Mouse (Mus musculus) liver, adult 2 months (tissue): ENCODE measurements around the gene Rerg.

ENCODE experiments used
- CTCF ChIP-seq: fragments of 200-500 bp; IDR thresholded peaks from 2 replicates; pipeline ENCODE4 v1.5.1; 2011; ENCODE audit warnings: low read depth, low read length, control low read depth
- POLR2A ChIP-seq: fragments of 200-500 bp; IDR thresholded peaks from 2 replicates; pipeline ENCODE4 v1.6.1; 2011; ENCODE audit warnings: low read length, control low read depth; ENCODE audit not compliant: insufficient read depth; ENCODE audit errors: extremely low read depth

DNA sequence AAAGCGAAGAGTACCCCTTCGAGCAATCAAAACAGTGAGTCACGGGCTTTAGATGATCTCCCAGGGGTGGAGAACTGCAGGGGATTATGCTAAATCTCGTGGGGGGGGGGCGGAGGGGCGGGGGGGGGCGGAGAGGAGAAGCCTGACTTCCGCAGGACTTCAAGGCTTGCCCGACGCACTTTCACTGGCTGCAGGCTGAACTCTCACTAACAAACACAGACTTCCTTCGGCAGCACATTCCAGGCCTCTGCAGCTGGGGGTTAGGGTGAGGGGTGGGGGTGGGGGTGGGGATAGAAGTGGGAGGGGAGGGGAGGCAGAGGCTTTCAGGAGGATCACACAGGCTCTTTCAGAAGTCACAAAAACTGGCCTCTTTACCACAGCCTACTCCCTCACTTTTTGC, 27.5 kb downstream of the Rerg start:
- TF ChIP-seq CTCF (no peak), POLR2A (no peak)
